Mouse (Mus musculus) cerebellum, adult 8-10 months (tissue): ENCODE results near the gene Specc1.
A peak's percentile ranks its signal among the peaks of the same experiment; 100 is the strongest.

Experiments
- DNase-seq: peaks from one replicate; pipeline ENCODE4 v3.0.0; 2022

Gene Specc1

GRCm38 (mm10) chr11:62107272-62107836 lies 150.8 kb downstream of the Specc1 start:
- no peak for DNase-seq

GRCm38 (mm10) chr11:62118561-62118960 lies 162.0 kb downstream of the Specc1 start:
- DNase-seq = peak; percentile 31

GRCm38 (mm10) chr11:62119871-62120270 lies 163.3 kb downstream of the Specc1 start:
- DNase-seq = no peak

- DNase-seq = no peak
These were observed 164.8 kb downstream of the Specc1 start for GRCm38 (mm10) chr11:62121365-62121764.

GRCm38 (mm10) chr11:62127692-62128091 lies 171.1 kb downstream of the Specc1 start:
- DNase-seq = peak; percentile 83

GRCm38 (mm10) chr11:62128197-62128596 lies 171.6 kb downstream of the Specc1 start:
- DNase-seq = no peak

GRCm38 (mm10) chr11:62130191-62130590 lies 173.6 kb downstream of the Specc1 start:
- no peak for DNase-seq

GRCm38 (mm10) chr11:62130685-62131295 lies 174.2 kb downstream of the Specc1 start:
- DNase-seq = no peak

- no peak for DNase-seq
These were observed 175.0 kb downstream of the Specc1 start for GRCm38 (mm10) chr11:62131601-62132000.

- DNase-seq = no peak
These were observed 177.6 kb downstream of the Specc1 start for GRCm38 (mm10) chr11:62134191-62134590.

- peak; percentile 20 for DNase-seq
These were observed 188.9 kb downstream of the Specc1 start for GRCm38 (mm10) chr11:62145216-62146110.

GRCm38 (mm10) chr11:62146661-62147060 lies 190.1 kb downstream of the Specc1 start:
- no peak for DNase-seq

GRCm38 (mm10) chr11:62148026-62148425 lies 191.5 kb downstream of the Specc1 start:
- no peak for DNase-seq

- DNase-seq = no peak
These were observed 191.9 kb downstream of the Specc1 start for GRCm38 (mm10) chr11:62148449-62148848.

- no peak for DNase-seq
These were observed 196.5 kb downstream of the Specc1 start for GRCm38 (mm10) chr11:62153057-62153456.

GRCm38 (mm10) chr11:62159803-62160202 lies 203.2 kb downstream of the Specc1 start:
- no peak for DNase-seq

GRCm38 (mm10) chr11:62161450-62161849 lies 204.9 kb downstream of the Specc1 start:
- no peak for DNase-seq

- DNase-seq = no peak
These were observed 207.8 kb downstream of the Specc1 start for GRCm38 (mm10) chr11:62164357-62164756.

- no peak for DNase-seq
These were observed 209.9 kb downstream of the Specc1 start for GRCm38 (mm10) chr11:62166503-62166902.

GRCm38 (mm10) chr11:62168146-62168545 lies 211.6 kb downstream of the Specc1 start:
- DNase-seq = no peak

- DNase-seq = no peak
These were observed 221.0 kb downstream of the Specc1 start for GRCm38 (mm10) chr11:62177395-62178113.

- DNase-seq = no peak
These were observed 224.2 kb downstream of the Specc1 start for GRCm38 (mm10) chr11:62180791-62181190.

GRCm38 (mm10) chr11:62184900-62185299 lies 228.3 kb downstream of the Specc1 start:
- no peak for DNase-seq
